Mouse (Mus musculus): ENCODE results near the gene Chit1. TPM values are rescaled to one million over a fixed set of nuclear protein-coding genes. Genes with fewer than 3 reads are reported as not detected.

The Chit1 gene
- polyA plus RNA-seq, 1 experiment from 2014 or later: 0.09 TPM

GRCm38 (mm10) chr1:134188217-134188616, 77.2 kb downstream of the Chit1 start:
- WGBS: 40% methylated on average over 5 of the region's 5 CpGs
- no peak overlapping the region for H3K9ac ChIP-seq

GRCm38 (mm10) chr1:134188989-134189729, 78.1 kb downstream of the Chit1 start:
- Histone ChIP-seq H3K27ac (no peak overlapping the region), H3K4me2 (no peak overlapping the region), H3K36me3 (replicated peaks) (no peaks in the 10 kb centered on the region), H3K4me3 (no peak overlapping the region), H3K27me3 (replicated peaks) (no peaks in the 10 kb centered on the region), H3K4me1 (peaks cover 21% of the 10 kb centered on the region), H3K9ac (no peak overlapping the region), H3K9me3 (no peaks in the 10 kb centered on the region)
- WGBS: 25% methylated on average over 12 of the region's 12 CpGs
- ATAC-seq (replicated peaks): 0 out of 2 replicates have a peak, but pooled peaks have one; percentile 30

More at GRCm38 (mm10) chr1:134188217-134188616, 77.2 kb downstream of the Chit1 start:
- Histone ChIP-seq H3K4me2 (no peak overlapping the region), H3K4me1 (peaks cover 21% of the 10 kb centered on the region), H3K27ac (peak overlapping the region; percentile 53), H3K36me3 (replicated peaks) (no peaks in the 10 kb centered on the region), H3K4me3 (no peak overlapping the region), H3K9me3 (no peaks in the 10 kb centered on the region), H3K27me3 (replicated peaks) (no peaks in the 10 kb centered on the region)
- 0 out of 2 replicates have a peak, but pooled peaks have one; percentile 66 for ATAC-seq (replicated peaks)

- Histone ChIP-seq H3K27me3 (replicated peaks) (no peaks in the 10 kb centered on the region), H3K9me3 (no peaks in the 10 kb centered on the region), H3K9ac (no peak overlapping the region), H3K4me2 (no peak overlapping the region), H3K36me3 (replicated peaks) (no peaks in the 10 kb centered on the region), H3K27ac (no peak overlapping the region), H3K4me3 (no peak overlapping the region), H3K4me1 (peaks cover 21% of the 10 kb centered on the region)
- no peak for ATAC-seq (replicated peaks)
- 90% methylated on average over 5 of the region's 5 CpGs for WGBS
These were observed 80.2 kb downstream of the Chit1 start for GRCm38 (mm10) chr1:134191192-134191591.

- Histone ChIP-seq H3K4me3 (no peak overlapping the region), H3K36me3 (replicated peaks) (no peaks in the 10 kb centered on the region), H3K4me1 (peaks cover 21% of the 10 kb centered on the region), H3K9ac (no peak overlapping the region), H3K9me3 (no peaks in the 10 kb centered on the region), H3K4me2 (no peak overlapping the region), H3K27ac (no peak overlapping the region), H3K27me3 (replicated peaks) (no peaks in the 10 kb centered on the region)
- 62% methylated on average over 4 of the region's 4 CpGs for WGBS
- no peak for ATAC-seq (replicated peaks)
These were observed 81.0 kb downstream of the Chit1 start for GRCm38 (mm10) chr1:134192024-134192423.

- Histone ChIP-seq H3K4me3 (no peak within 1 kb of the TSS), H3K4me2 (no peak within 1 kb of the TSS), H3K9me3 (no peaks in the 10 kb centered on the region), H3K9ac (no peak within 1 kb of the TSS), H3K27me3 (replicated peaks) (no peaks in the 10 kb centered on the region), H3K27ac (no peak within 1 kb of the TSS), H3K36me3 (replicated peaks) (no peaks in the 10 kb centered on the region), H3K4me1 (peaks cover 17% of the 10 kb centered on the region)
- WGBS: 89% methylated on average over 1 of the region's 1 CpGs
- ATAC-seq (replicated peaks): no peak
These were observed 82.1 kb downstream of the Chit1 start, which contains the start of gene Mybph for GRCm38 (mm10) chr1:134193126-134193525. Gene Mybph (plus strand): TSS chr1:134193448.

GRCm38 (mm10) chr1:134193674-134194197, 82.7 kb downstream of the Chit1 start:
- no peaks in the 10 kb centered on the region for H3K27me3 ChIP-seq (replicated peaks)
- ATAC-seq (replicated peaks): no peak
- H3K27ac ChIP-seq: no peak overlapping the region
- H3K9me3 ChIP-seq: no peaks in the 10 kb centered on the region
- H3K4me3 ChIP-seq: no peak overlapping the region
- no peak overlapping the region for H3K4me2 ChIP-seq
- 73% methylated on average over 7 of the region's 7 CpGs for WGBS
- H3K9ac ChIP-seq: no peak overlapping the region
- H3K4me1 ChIP-seq: peaks cover 15% of the 10 kb centered on the region
- no peaks in the 10 kb centered on the region for H3K36me3 ChIP-seq (replicated peaks)

GRCm38 (mm10) chr1:134194298-134195022, 83.4 kb downstream of the Chit1 start:
- 81% methylated on average over 16 of the region's 16 CpGs for WGBS
- Histone ChIP-seq H3K9ac (no peak overlapping the region), H3K36me3 (replicated peaks) (no peaks in the 10 kb centered on the region), H3K27ac (no peak overlapping the region), H3K4me3 (no peak overlapping the region), H3K4me1 (peaks cover 8% of the 10 kb centered on the region), H3K4me2 (no peak overlapping the region), H3K9me3 (no peaks in the 10 kb centered on the region), H3K27me3 (replicated peaks) (no peaks in the 10 kb centered on the region)
- no peak for ATAC-seq (replicated peaks)

- H3K36me3 ChIP-seq (replicated peaks): no peaks in the 10 kb centered on the region
- no peaks in the 10 kb centered on the region for H3K9me3 ChIP-seq
- H3K27me3 ChIP-seq (replicated peaks): no peaks in the 10 kb centered on the region
- H3K4me3 ChIP-seq: no peak overlapping the region
- H3K9ac ChIP-seq: no peak overlapping the region
- no peak overlapping the region for H3K4me2 ChIP-seq
- no peak for ATAC-seq (replicated peaks)
- 70% methylated on average over 2 of the region's 2 CpGs for WGBS
- peaks cover 6% of the 10 kb centered on the region; the same call in 1 of the 2 replicates for H3K4me1 ChIP-seq
- H3K27ac ChIP-seq: no peak overlapping the region
These were observed 84.1 kb downstream of the Chit1 start for GRCm38 (mm10) chr1:134195117-134195516.

- no peak overlapping the region for H3K27ac ChIP-seq
- peaks cover 6% of the 10 kb centered on the region; the same call in 1 of the 2 replicates for H3K4me1 ChIP-seq
- H3K4me3 ChIP-seq: no peak overlapping the region
- no peak overlapping the region for H3K9ac ChIP-seq
- 49% methylated on average over 3 of the region's 3 CpGs for WGBS
- H3K27me3 ChIP-seq (replicated peaks): no peaks in the 10 kb centered on the region
- H3K36me3 ChIP-seq (replicated peaks): no peaks in the 10 kb centered on the region
- ATAC-seq (replicated peaks): no peak
- H3K9me3 ChIP-seq: no peaks in the 10 kb centered on the region
- no peak overlapping the region for H3K4me2 ChIP-seq
These were observed 84.5 kb downstream of the Chit1 start for GRCm38 (mm10) chr1:134195571-134195970.

GRCm38 (mm10) chr1:134195979-134196378, 84.9 kb downstream of the Chit1 start:
- 53% methylated on average over 4 of the region's 4 CpGs for WGBS
- no peak for ATAC-seq (replicated peaks)

GRCm38 (mm10) chr1:134196386-134196785, 85.3 kb downstream of the Chit1 start:
- ATAC-seq (replicated peaks): no peak

More at GRCm38 (mm10) chr1:134195979-134196378, 84.9 kb downstream of the Chit1 start:
- Histone ChIP-seq H3K4me2 (no peak overlapping the region), H3K4me3 (no peak overlapping the region), H3K9ac (no peak overlapping the region), H3K9me3 (no peaks in the 10 kb centered on the region), H3K4me1 (peaks cover 6% of the 10 kb centered on the region; the same call in 1 of the 2 replicates), H3K27me3 (replicated peaks) (no peaks in the 10 kb centered on the region), H3K27ac (no peak overlapping the region), H3K36me3 (replicated peaks) (no peaks in the 10 kb centered on the region)

GRCm38 (mm10) chr1:134197325-134197982, 86.4 kb downstream of the Chit1 start:
- peaks cover 6% of the 10 kb centered on the region; the same call in 1 of the 2 replicates for H3K4me1 ChIP-seq
- WGBS: 80% methylated on average over 15 of the region's 15 CpGs
- no peak for ATAC-seq (replicated peaks)
- no peak overlapping the region for H3K4me2 ChIP-seq
- H3K9me3 ChIP-seq: no peaks in the 10 kb centered on the region
- H3K27me3 ChIP-seq (replicated peaks): no peaks in the 10 kb centered on the region
- H3K36me3 ChIP-seq (replicated peaks): no peaks in the 10 kb centered on the region
- no peak overlapping the region for H3K27ac ChIP-seq
- H3K9ac ChIP-seq: no peak overlapping the region
- H3K4me3 ChIP-seq: no peak overlapping the region

More at GRCm38 (mm10) chr1:134196386-134196785, 85.3 kb downstream of the Chit1 start:
- Histone ChIP-seq H3K27ac (no peak overlapping the region), H3K9ac (no peak overlapping the region), H3K4me3 (no peak overlapping the region), H3K36me3 (replicated peaks) (no peaks in the 10 kb centered on the region), H3K27me3 (replicated peaks) (no peaks in the 10 kb centered on the region), H3K4me2 (no peak overlapping the region), H3K9me3 (no peaks in the 10 kb centered on the region), H3K4me1 (peaks cover 6% of the 10 kb centered on the region; the same call in 1 of the 2 replicates)
- WGBS: 75% methylated on average over 4 of the region's 4 CpGs

Data from midbrain, embryonic 15.5 days (tissue).